Mouse (Mus musculus) embryonic facial prominence, embryonic 14.5 days (tissue): Measurements from ENCODE around the gene Nup88. TPM values are rescaled to one million over a fixed set of nuclear protein-coding genes. Genes with fewer than 3 reads are reported as not detected.

ENCODE experiments used
- ATAC-seq: fragments of 200-750 bp; cut with Nextera tagmentation; 2 replicates; pipeline ENCODE4 v1.8.0; 2017; ENCODE audit warnings: low read depth, moderate number of reproducible peaks, moderate TSS enrichment
- DNase-seq: peaks from one replicate; pipeline ENCODE4 v3.0.0-alpha.2; 2015; ENCODE audit warnings: low spot score
- H3K27ac ChIP-seq: fragments of 300-500 bp; sonication (generic); replicated peaks from 2 replicates; pipeline ENCODE4 v1.5.1; 2014; ENCODE audit warnings: low read depth, mild to moderate bottlenecking, low read length, moderate library complexity
- H3K27me3 ChIP-seq: fragments of 300-500 bp; sonication (generic); replicated peaks from 2 replicates; pipeline ENCODE4 v1.6.1; 2014; ENCODE audit warnings: low read length; ENCODE audit not compliant: control insufficient read depth, insufficient read depth
- H3K36me3 ChIP-seq: fragments of 300-500 bp; sonication (generic); 2 replicates; pipeline ENCODE4 v1.6.1; 2014; ENCODE audit warnings: low read length, mixed read lengths; ENCODE audit not compliant: control insufficient read depth, insufficient read depth
- H3K4me1 ChIP-seq: fragments of 300-500 bp; sonication (generic); 2 replicates; pipeline ENCODE4 v1.6.1; 2014; ENCODE audit warnings: antibody characterized with exemption, low read length; ENCODE audit not compliant: control insufficient read depth, insufficient read depth
- H3K4me2 ChIP-seq: fragments of 300-500 bp; sonication (generic); 2 replicates; pipeline ENCODE4 v1.6.1; 2014; ENCODE audit warnings: low read depth, mild to moderate bottlenecking, low read length, moderate library complexity, mixed read lengths
- H3K4me3 ChIP-seq: fragments of 300-500 bp; sonication (generic); 2 replicates; pipeline ENCODE4 v1.5.1; 2014; ENCODE audit warnings: low read depth, mild to moderate bottlenecking, low read length
- H3K9ac ChIP-seq: fragments of 300-500 bp; sonication (generic); 2 replicates; pipeline ENCODE4 v1.6.1; 2014; ENCODE audit warnings: low read depth, mild to moderate bottlenecking, low read length, moderate library complexity, mixed read lengths
- H3K9me3 ChIP-seq: fragments of 300-500 bp; sonication (generic); 2 replicates; pipeline ENCODE4 v1.6.1; 2016; ENCODE audit warnings: low read length; ENCODE audit not compliant: control insufficient read depth
- WGBS: fragments of 180-500 bp; shearing (Covaris S2); extraction: QIAGEN DNeasy Blood & Tissue Kit; methylation state at CpG from one replicate; pipeline ENCODE4 v1.1.7; 2014; 5-methylcytosine and 5-hydroxymethylcytosine counted together
- polyA plus RNA-seq: library from polyadenylated mRNA; unstranded; fragments of >200 nt; fragmentation: Nextera tagmentation; extraction: Ambion mirVana; gene quantifications from 2 replicates; pipeline ENCODE4 v1.2.1, GENCODE M21; 2014

Gene Nup88
- polyA plus RNA-seq: 118 TPM in 2 replicates

DNA sequence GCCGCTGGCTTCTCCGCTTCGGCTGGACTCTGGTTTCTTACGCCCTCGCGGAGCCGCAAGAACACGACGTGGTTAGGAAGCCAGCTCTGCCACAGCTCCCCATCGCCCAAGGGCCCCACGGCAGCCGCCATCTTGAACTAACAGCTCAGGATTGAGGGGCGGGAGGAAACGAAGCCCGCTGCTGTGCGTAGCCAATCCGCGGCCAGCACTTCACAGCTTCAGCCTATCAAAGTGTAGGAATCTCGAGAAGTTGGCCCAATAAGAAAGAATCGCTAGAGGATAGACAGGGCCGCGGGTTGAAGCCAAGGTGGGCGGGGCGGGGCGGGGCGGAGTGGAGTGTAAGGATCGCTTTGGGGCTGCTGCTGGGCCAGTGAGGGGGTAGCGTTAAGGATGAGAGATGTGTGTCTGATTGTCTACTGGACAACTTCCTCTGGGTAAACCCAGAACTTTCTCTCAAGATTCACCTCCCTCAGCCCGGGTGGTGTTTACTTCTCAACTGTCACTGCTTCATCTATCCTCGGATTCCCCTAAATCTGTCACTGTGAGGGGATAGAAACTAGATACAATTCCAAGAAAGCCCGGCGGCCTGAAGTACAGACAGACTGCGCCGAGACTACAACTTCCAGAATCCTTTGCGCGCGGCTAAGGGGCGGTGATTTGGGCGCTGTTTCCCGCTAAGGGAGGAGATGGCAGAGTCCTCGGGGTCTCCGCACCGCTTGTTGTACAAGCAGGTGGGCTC, at the start of gene Nup88, which contains the start of gene Rpain:
Nup88 (minus strand) TSS at position 153 of the 739 bp plus-strand sequence.
Rpain (plus strand) TSS at position 393 of the 739 bp plus-strand sequence.
- Histone ChIP-seq H3K36me3 (peaks cover 53% of the 10 kb centered on the region), H3K27me3 (no peaks in the 10 kb centered on the region), H3K4me3 (peak within 1 kb of the TSS; percentile 67), H3K27ac (peak within 1 kb of the TSS; percentile 83), H3K9me3 (no peaks in the 10 kb centered on the region), H3K9ac (peak within 1 kb of the TSS; percentile 88), H3K4me2 (peak within 1 kb of the TSS; percentile 90), H3K4me1 (peaks cover 7% of the 10 kb centered on the region)
- peak; percentile 99 for DNase-seq
- peak; percentile 98 for ATAC-seq
- under 1% methylated on average over 39 of the region's 43 CpGs for WGBS

DNA sequence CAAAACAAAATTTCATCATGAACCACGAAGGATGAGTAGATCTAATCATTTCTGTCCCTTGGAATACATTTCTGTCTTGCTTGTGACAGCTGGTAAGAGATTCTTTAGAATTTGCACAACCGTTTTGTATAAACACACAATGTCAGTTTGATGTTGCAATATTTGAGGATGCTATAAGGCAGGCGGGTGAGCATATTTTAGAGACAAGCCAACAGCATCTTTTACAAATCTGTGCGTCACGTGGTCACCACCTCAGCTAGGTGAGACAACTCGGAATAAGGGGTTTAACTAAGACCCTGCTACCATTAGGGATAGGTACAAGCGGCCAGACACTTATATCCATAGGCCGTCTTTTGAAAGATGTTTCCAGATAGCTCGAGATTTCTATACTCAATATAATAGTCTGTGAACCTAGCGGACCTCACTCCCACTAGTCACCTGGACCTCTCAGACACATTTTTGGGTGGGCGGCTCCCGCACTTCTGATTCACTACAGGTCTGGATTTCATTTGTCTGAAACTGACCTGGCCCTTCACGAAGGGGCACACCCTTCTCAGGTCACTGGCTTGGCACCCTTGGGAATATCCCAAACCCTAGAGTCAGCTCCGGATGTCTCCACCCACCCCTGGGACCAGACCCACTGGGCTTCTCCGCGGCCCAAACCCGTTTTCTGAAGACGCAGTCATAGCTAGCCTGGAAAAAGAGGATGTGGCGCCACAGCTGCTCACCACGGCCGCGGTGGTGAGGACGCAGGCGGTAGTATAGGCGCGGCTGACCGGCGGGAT, 48.8 kb upstream of the Nup88 start:
- Histone ChIP-seq H3K9me3 (no peaks in the 10 kb centered on the region), H3K4me1 (peaks cover 19% of the 10 kb centered on the region; the same call in 1 of the 2 replicates), H3K27ac (peak overlapping the region; percentile 81), H3K9ac (peak overlapping the region; percentile 89), H3K27me3 (no peaks in the 10 kb centered on the region), H3K4me2 (peak overlapping the region; percentile 89), H3K36me3 (peaks cover 29% of the 10 kb centered on the region), H3K4me3 (peak overlapping the region; percentile 89)
- no peak for DNase-seq
- 5% methylated on average over 28 of the region's 28 CpGs for WGBS
- ATAC-seq: peak; percentile 0; the same call in 1 of the 2 replicates

GRCm38 (mm10) chr11:71017051-71017450, 47.3 kb upstream of the Nup88 start:
- Histone ChIP-seq H3K9me3 (no peaks in the 10 kb centered on the region), H3K9ac (no peak overlapping the region), H3K27ac (no peak overlapping the region), H3K36me3 (peaks cover 33% of the 10 kb centered on the region), H3K4me2 (no peak overlapping the region), H3K27me3 (no peaks in the 10 kb centered on the region), H3K4me1 (peaks cover 19% of the 10 kb centered on the region; the same call in 1 of the 2 replicates), H3K4me3 (no peak overlapping the region)
- ATAC-seq (no peak), DNase-seq (no peak)
- 89% methylated on average over 1 of the region's 1 CpGs for whole genome bisulfite sequencing

- DNase-seq (no peak), ATAC-seq (no peak)
- Histone ChIP-seq H3K4me3 (no peak overlapping the region), H3K4me1 (0 out of 2 replicates have a peak, but pooled peaks cover 3% of the 10 kb centered on the region), H3K4me2 (no peak overlapping the region), H3K27me3 (no peaks in the 10 kb centered on the region), H3K36me3 (peaks cover 57% of the 10 kb centered on the region), H3K9ac (no peak overlapping the region), H3K9me3 (no peaks in the 10 kb centered on the region), H3K27ac (no peak overlapping the region)
- WGBS: 96% methylated on average over 7 of the region's 7 CpGs
Observed at GRCm38 (mm10) chr11:71012743-71013142, 43.0 kb upstream of the Nup88 start.

DNA sequence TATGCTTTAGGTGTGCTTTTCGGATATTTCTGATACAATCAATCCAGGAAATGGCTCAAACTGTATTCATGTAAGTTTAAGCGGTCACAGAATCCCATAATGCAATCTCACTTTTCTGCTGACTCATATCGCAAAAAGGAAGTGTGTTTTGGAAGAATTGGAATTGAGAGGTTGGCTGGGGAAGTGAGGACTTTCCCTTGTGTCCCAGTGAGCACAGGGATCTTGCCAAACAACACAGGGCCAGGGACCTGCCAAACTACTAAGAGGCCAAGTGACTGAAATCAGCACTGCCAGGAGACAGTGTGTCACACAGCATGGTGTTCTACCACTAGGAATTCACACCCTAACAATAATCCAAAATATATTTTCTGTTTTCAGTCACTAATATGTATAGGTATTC, 38.5 kb upstream of the Nup88 start:
- ATAC-seq (no peak), DNase-seq (no peak)
- peaks cover 46% of the 10 kb centered on the region for H3K36me3 ChIP-seq
- peaks cover 5% of the 10 kb centered on the region for H3K4me1 ChIP-seq
- no peak overlapping the region for H3K9ac ChIP-seq
- no peak overlapping the region for H3K4me3 ChIP-seq
- H3K27ac ChIP-seq: no peak overlapping the region
- H3K9me3 ChIP-seq: no peaks in the 10 kb centered on the region
- H3K27me3 ChIP-seq: no peaks in the 10 kb centered on the region
- H3K4me2 ChIP-seq: no peak overlapping the region
- WGBS: 93% methylated on average over 3 of the region's 3 CpGs

DNA sequence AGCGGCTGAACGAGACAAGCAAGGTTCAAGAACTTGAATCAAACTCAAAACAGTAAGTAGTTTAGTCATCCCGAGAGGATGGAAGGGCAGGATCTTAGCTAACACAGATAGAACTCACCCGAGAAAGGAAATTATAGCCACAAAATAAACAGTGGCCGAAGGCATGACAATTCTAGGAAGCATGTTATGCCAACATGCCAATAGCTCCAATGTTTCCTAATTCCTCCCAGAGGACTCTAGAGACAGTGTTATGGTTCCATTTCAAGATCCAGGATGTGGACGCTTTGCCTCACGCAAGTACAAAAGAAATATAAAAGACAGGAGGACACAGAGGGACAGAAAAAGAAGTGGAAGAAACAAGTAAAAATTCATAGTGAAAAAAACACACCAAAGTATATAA, 38.1 kb upstream of the Nup88 start:
- WGBS: 87% methylated on average over 7 of the region's 7 CpGs
- ATAC-seq (no peak), DNase-seq (no peak)
- H3K4me3 ChIP-seq: no peak overlapping the region
- H3K36me3 ChIP-seq: peaks cover 43% of the 10 kb centered on the region
- H3K9me3 ChIP-seq: no peaks in the 10 kb centered on the region
- H3K27ac ChIP-seq: no peak overlapping the region
- peaks cover 10% of the 10 kb centered on the region for H3K4me1 ChIP-seq
- H3K4me2 ChIP-seq: no peak overlapping the region
- H3K27me3 ChIP-seq: no peaks in the 10 kb centered on the region
- no peak overlapping the region for H3K9ac ChIP-seq

GRCm38 (mm10) chr11:71007026-71007425, 37.3 kb upstream of the Nup88 start:
- Histone ChIP-seq H3K36me3 (peaks cover 35% of the 10 kb centered on the region), H3K27me3 (no peaks in the 10 kb centered on the region), H3K4me1 (peaks cover 13% of the 10 kb centered on the region), H3K9me3 (no peaks in the 10 kb centered on the region), H3K9ac (no peak overlapping the region), H3K27ac (no peak overlapping the region), H3K4me3 (no peak overlapping the region), H3K4me2 (no peak overlapping the region)
- WGBS: 94% methylated on average over 6 of the region's 6 CpGs
- DNase-seq (no peak), ATAC-seq (no peak)

DNA sequence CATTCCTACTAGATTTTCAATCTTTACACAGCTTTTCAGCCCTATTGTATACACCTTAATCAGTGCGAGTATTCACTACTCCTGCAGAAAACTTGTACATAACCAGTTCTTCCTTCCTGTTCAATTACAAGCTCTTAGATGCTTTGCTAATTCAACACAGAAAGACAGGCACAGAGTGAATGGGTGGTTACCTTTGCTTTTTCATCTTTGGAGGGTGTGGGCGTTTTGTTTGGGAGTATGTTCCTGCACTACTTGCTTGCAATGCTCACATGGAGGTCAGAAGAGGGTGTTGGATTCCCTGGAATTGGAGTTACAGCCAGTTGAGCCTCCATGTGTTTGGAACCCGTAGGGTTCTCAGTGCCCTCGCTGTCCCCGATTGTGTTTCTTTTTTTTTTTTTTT, 35.3 kb upstream of the Nup88 start:
- Histone ChIP-seq H3K36me3 (peaks cover 21% of the 10 kb centered on the region), H3K27ac (peak overlapping the region; percentile 68), H3K4me2 (peak overlapping the region; percentile 54), H3K27me3 (no peaks in the 10 kb centered on the region), H3K4me3 (peak overlapping the region; percentile 96), H3K4me1 (peaks cover 13% of the 10 kb centered on the region), H3K9me3 (no peaks in the 10 kb centered on the region), H3K9ac (0 out of 2 replicates have a peak overlapping the region, but pooled peaks have one; percentile 45)
- WGBS: 59% methylated on average over 5 of the region's 5 CpGs
- DNase-seq: no peak
- ATAC-seq: no peak
